Mouse (Mus musculus) G1E (cell line): ENCODE measurements around the gene Tfcp2.

ENCODE experiments used
- CTCF ChIP-seq: IDR thresholded peaks from 2 replicates; pipeline ENCODE4 v1.5.1; 2012; ENCODE audit warnings: low read depth, low read length, inconsistent platforms, mixed read lengths
- GATA1 ChIP-seq: IDR thresholded peaks from 2 replicates; pipeline ENCODE4 v1.6.1; 2012; ENCODE audit warnings: borderline replicate concordance, low read length, inconsistent platforms, mixed read lengths
- GATA2 ChIP-seq: IDR thresholded peaks from 2 replicates; pipeline ENCODE4 v1.6.1; 2012; ENCODE audit warnings: low read depth, low read length, inconsistent platforms, borderline replicate concordance
- POLR2AphosphoS5 ChIP-seq: IDR thresholded peaks from 2 replicates; pipeline ENCODE4 v1.6.1; 2012; ENCODE audit warnings: low read depth, low read length, inconsistent platforms; ENCODE audit not compliant: insufficient replicate concordance
- TAL1 ChIP-seq: conservative IDR thresholded peaks from 2 replicates; pipeline ENCODE4 v1.6.1; 2012; ENCODE audit warnings: low read depth, low read length, inconsistent platforms, mixed read lengths

GRCm38 (mm10) chr15:100470037-100470436, 81.8 kb downstream of the Tfcp2 start:
- TF ChIP-seq CTCF (no peak), TAL1 (no peak), POLR2AphosphoS5 (no peak), GATA1 (no peak), GATA2 (no peak)
